Mouse (Mus musculus): ENCODE measurements around the gene Zfp239.

- no peak for TF ChIP-seq CTCF (IDR thresholded peaks at IDR 0.05; ENCODE audit: low read depth, low read length)
- TF ChIP-seq GATA1 (IDR thresholded peaks at IDR 0.05; ENCODE audit: borderline replicate concordance, low read length), result no peak
- no peak for TF ChIP-seq POLR2AphosphoS5 (IDR thresholded peaks at IDR 0.05; ENCODE audit: insufficient replicate concordance, low read depth, low read length)
- no peak for TF ChIP-seq TAL1 (conservative IDR thresholded peaks at IDR 0.05; ENCODE audit: low read depth, low read length)
- no peak for TF ChIP-seq GATA2 (IDR thresholded peaks at IDR 0.05; ENCODE audit: borderline replicate concordance, low read depth, low read length)
Observed at GRCm38 (mm10) chr6:117861848-117862247, at the start of gene Zfp239.

All from G1E (cell line).